Mouse (Mus musculus) thymus, adult 2 months (tissue): ENCODE measurements around the gene Eml3.

ENCODE experiments used
- CTCF ChIP-seq: fragments of 200-500 bp; IDR thresholded peaks from 2 replicates; pipeline ENCODE4 v1.5.1; 2012; ENCODE audit warnings: mild to moderate bottlenecking, control low read depth, low read length, moderate library complexity, borderline replicate concordance; ENCODE audit not compliant: control insufficient read depth, poor library complexity, insufficient read depth; ENCODE audit errors: extremely low read depth
- POLR2A ChIP-seq: fragments of 200-500 bp; IDR thresholded peaks from 2 replicates; pipeline ENCODE4 v1.6.1; 2012; ENCODE audit warnings: mild to moderate bottlenecking, low read length, control low read depth, moderate library complexity; ENCODE audit not compliant: control insufficient read depth, poor library complexity, insufficient read depth; ENCODE audit errors: extremely low read depth

- TF ChIP-seq POLR2A (no peak), CTCF (no peak)
Observed at GRCm38 (mm10) chr19:8982303-8983149, 53.2 kb downstream of the Eml3 start.
